Comparison of ENCODE assay signal across 9 mouse cellular contexts in the genomic region with DNA sequence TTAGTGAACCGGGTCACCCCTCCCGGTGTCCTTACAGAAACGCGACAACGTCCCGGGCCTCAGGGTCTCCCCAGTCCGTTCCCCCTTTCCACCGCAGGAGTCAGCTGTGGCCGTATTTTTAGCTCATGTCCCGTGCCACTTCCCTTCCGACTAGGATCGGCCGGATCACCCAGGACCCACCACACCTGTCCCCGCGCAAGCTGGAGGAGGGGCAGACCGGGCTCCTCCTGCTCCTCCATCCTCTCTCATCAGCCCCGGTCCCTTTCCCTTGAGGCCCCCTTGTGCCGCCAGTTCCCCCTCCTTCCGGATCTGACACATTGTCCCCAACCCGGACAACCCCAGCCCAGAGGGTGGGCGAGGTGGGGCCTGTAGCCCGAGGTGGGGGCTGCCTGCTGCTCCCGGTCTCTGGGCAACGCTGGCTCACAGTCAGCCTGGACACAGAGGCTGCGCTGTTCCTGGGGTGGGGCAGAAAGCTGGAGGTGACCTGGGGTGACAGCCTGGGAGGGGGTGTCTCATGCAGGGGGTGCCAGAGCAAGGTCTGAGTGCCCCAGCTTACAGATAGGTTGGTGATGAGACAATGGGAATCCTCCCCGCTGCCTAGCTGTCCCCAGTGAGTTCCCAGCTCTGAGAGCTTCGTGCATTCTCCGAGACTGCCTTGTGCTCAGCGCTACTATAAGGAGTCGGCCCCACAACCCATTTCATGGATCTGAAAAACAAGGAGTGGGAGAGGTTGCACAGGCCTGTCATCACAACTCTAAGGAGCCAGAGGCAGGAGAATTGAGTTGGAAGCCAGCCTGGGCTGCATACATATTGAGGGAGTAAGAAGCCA. TPM values are rescaled to one million over a fixed set of nuclear protein-coding genes. Genes with fewer than 3 reads are reported as not detected.
DNase-seq lines count a peak whose midpoint lies in the region; ATAC-seq and TF ChIP-seq lines count a peak whose summit lies in the region.
"Had no signal": no experiment of that assay in that cellular context is flagged by ENCODE, and none has a peak within 500 bp of the region (broad histone marks: within the 10 kb centered on the region; RNA-seq: fewer than 3 reads in every experiment).

No protein-coding gene starts in this region.

- H3K27ac ChIP-seq in lung, embryonic 15.5 days: no peak overlapping the region
- H3K27ac ChIP-seq in forebrain, embryonic 12.5 days: no peak overlapping the region
- H3K27ac ChIP-seq in limb, embryonic 10.5 days: 0 out of 2 replicates have a peak overlapping the region, but pooled peaks have one; percentile 9
- H3K27ac ChIP-seq in olfactory bulb, adult 2 months (ENCODE audit: insufficient read depth, low read depth, low read length): no peak overlapping the region

- DNase-seq in lung, adult 18-20 months: no peak
- DNase-seq in limb, embryonic 10.5 days (ENCODE audit: low spot score): no peak
- no peak for DNase-seq in left cerebral cortex, postnatal 4 days
- no peak for DNase-seq in gastrocnemius, postnatal 25 days
- DNase-seq in adrenal gland, adult 2 months: no peak

- TF ChIP-seq CTCF in olfactory bulb, adult 2 months (IDR thresholded peaks at IDR 0.05; ENCODE audit: insufficient read depth, low read depth, low read length): no peak

- H3K9me3 ChIP-seq in lung, embryonic 15.5 days: no peaks in the 10 kb centered on the region
- no peaks in the 10 kb centered on the region for H3K9me3 ChIP-seq in forebrain, embryonic 12.5 days
- H3K9me3 ChIP-seq in limb, embryonic 10.5 days (replicated peaks): no peaks in the 10 kb centered on the region

- peak; percentile 15; the same call in 1 of the 2 replicates for ATAC-seq in lung, embryonic 15.5 days (ENCODE audit: borderline replicate concordance, extremely low read depth, low FRiP score, low TSS enrichment)
- ATAC-seq in forebrain, embryonic 12.5 days (ENCODE audit: low FRiP score): peak; percentile 37

- no peaks in the 10 kb centered on the region for H3K36me3 ChIP-seq in lung, embryonic 15.5 days
- no peaks in the 10 kb centered on the region for H3K36me3 ChIP-seq in forebrain, embryonic 12.5 days (replicated peaks)
- H3K36me3 ChIP-seq in limb, embryonic 10.5 days: no peaks in the 10 kb centered on the region

- peaks cover 11% of the 10 kb centered on the region; the same call in 1 of the 2 replicates for H3K4me1 ChIP-seq in lung, embryonic 15.5 days
- peaks cover 29% of the 10 kb centered on the region for H3K4me1 ChIP-seq in forebrain, embryonic 12.5 days
- peaks cover 21% of the 10 kb centered on the region for H3K4me1 ChIP-seq in limb, embryonic 10.5 days
- peaks cover 18% of the 10 kb centered on the region for H3K4me1 ChIP-seq in olfactory bulb, adult 2 months (ENCODE audit: control insufficient read depth, insufficient read depth, low read length)

- 2% methylated on average over 30 of the region's 30 CpGs for WGBS in lung, embryonic 15.5 days
- 2% methylated on average over 29 of the region's 30 CpGs for WGBS in forebrain, embryonic 12.5 days
- WGBS in limb, embryonic 10.5 days: 2% methylated on average over 30 of the region's 30 CpGs
- 5% methylated on average over 30 of the region's 30 CpGs for WGBS in olfactory bulb, adult 2 months

- peak overlapping the region; percentile 51 for H3K4me2 ChIP-seq in lung, embryonic 15.5 days
- peak overlapping the region; percentile 47 for H3K4me2 ChIP-seq in forebrain, embryonic 12.5 days

- H3K27me3 ChIP-seq in lung, embryonic 15.5 days: peaks cover 86% of the 10 kb centered on the region
- H3K27me3 ChIP-seq in forebrain, embryonic 12.5 days: peaks cover 79% of the 10 kb centered on the region
- peaks cover 97% of the 10 kb centered on the region for H3K27me3 ChIP-seq in limb, embryonic 10.5 days (ENCODE audit: low read depth, poor library complexity, severe bottlenecking)

- TF ChIP-seq POLR2A in olfactory bulb, adult 2 months (IDR thresholded peaks at IDR 0.05; ENCODE audit: insufficient read depth, low read depth, low read length): no peak

- intact Hi-C loops in left cerebral cortex, postnatal 4 days (cut with DNase I): no loop called here

- H3K4me3 ChIP-seq in lung, embryonic 15.5 days: peak overlapping the region; percentile 15; the same call in 1 of the 2 replicates
- peak overlapping the region; percentile 28 for H3K4me3 ChIP-seq in forebrain, embryonic 12.5 days (replicated peaks)
- H3K4me3 ChIP-seq in limb, embryonic 10.5 days: peak overlapping the region; percentile 32
- H3K4me3 ChIP-seq in olfactory bulb, adult 2 months (ENCODE audit: insufficient read depth, low read depth, low read length): peak overlapping the region; percentile 25; the same call in 1 of the 2 replicates

- H3K9ac ChIP-seq in lung, embryonic 15.5 days: no peak overlapping the region
- peak overlapping the region; percentile 41; the same call in 1 of the 2 replicates for H3K9ac ChIP-seq in forebrain, embryonic 12.5 days

RNA-seq across cellular contexts. Expression of a gene that starts 8.9 kb away (rescaled TPM):
- 2.1 TPM in 2 replicates for polyA plus RNA-seq in lung, embryonic 15.5 days (2015; fragmentation: Nextera tagmentation; extraction: Ambion mirVana)
- polyA plus RNA-seq in forebrain, embryonic 12.5 days (2016; fragmentation: Nextera tagmentation; extraction: Ambion mirVana): 4.8 and 5.4 TPM in 2 replicates
- 0.88 and 1.0 TPM in 2 replicates for polyA plus RNA-seq in limb, embryonic 10.5 days (2016; fragmentation: Nextera tagmentation; extraction: Ambion mirVana)
- polyA plus RNA-seq in olfactory bulb, adult 2 months (2012; ENCODE audit: insufficient read depth, insufficient read length, low replicate concordance, missing spikeins): not detected in 2 replicates
- total RNA-seq in left cerebral cortex, postnatal 4 days (2021): 10 to 100 TPM; 91.1 to 95.7 TPM
- total RNA-seq in gastrocnemius, postnatal 25 days (2021): 1 to 10 TPM; 1.9 to 4.2 TPM
- 10 to 100 TPM in 1 of 2 experiments, 1 to 10 TPM in 1; 6.3 to 10.2 TPM for total RNA-seq in adrenal gland, adult 2 months (2021)
- polyA plus RNA-seq in adrenal gland, adult 2 months (2012; rRNA removed): 32.9 and 36.5 TPM in 2 replicates

RNA-seq across cellular contexts. Expression of a gene that starts 13.3 kb away (rescaled TPM):
- 15.3 and 18.3 TPM in 2 replicates for polyA plus RNA-seq in lung, embryonic 15.5 days (2015; fragmentation: Nextera tagmentation; extraction: Ambion mirVana)
- polyA plus RNA-seq in forebrain, embryonic 12.5 days (2016; fragmentation: Nextera tagmentation; extraction: Ambion mirVana): 7.5 TPM in 2 replicates
- polyA plus RNA-seq in limb, embryonic 10.5 days (2016; fragmentation: Nextera tagmentation; extraction: Ambion mirVana): 6.1 and 10.6 TPM in 2 replicates
- not detected in 2 replicates for polyA plus RNA-seq in olfactory bulb, adult 2 months (2012; ENCODE audit: insufficient read depth, insufficient read length, low replicate concordance, missing spikeins)
- 10 to 100 TPM; 11.1 TPM for total RNA-seq in left cerebral cortex, postnatal 4 days (2021)
- total RNA-seq in gastrocnemius, postnatal 25 days (2021): under 1 TPM; 0.64 to 0.78 TPM
- 1 to 10 TPM; 2.0 to 2.4 TPM for total RNA-seq in adrenal gland, adult 2 months (2021)
- polyA plus RNA-seq in adrenal gland, adult 2 months (2012; rRNA removed): 4.2 and 6.7 TPM in 2 replicates

RNA-seq across cellular contexts. Expression of a gene that starts 27.2 kb away (rescaled TPM):
- polyA plus RNA-seq in lung, embryonic 15.5 days (2015; fragmentation: Nextera tagmentation; extraction: Ambion mirVana): 0.55 TPM in 2 replicates
- polyA plus RNA-seq in forebrain, embryonic 12.5 days (2016; fragmentation: Nextera tagmentation; extraction: Ambion mirVana): 0.18 and 0.27 TPM in 2 replicates
- polyA plus RNA-seq in limb, embryonic 10.5 days (2016; fragmentation: Nextera tagmentation; extraction: Ambion mirVana): 0.23 TPM in 1 of 2 replicates, not detected in the other
- not detected in 2 replicates for polyA plus RNA-seq in olfactory bulb, adult 2 months (2012; ENCODE audit: insufficient read depth, insufficient read length, low replicate concordance, missing spikeins)
- total RNA-seq in left cerebral cortex, postnatal 4 days (2021): not detected
- 10 to 100 TPM; 13.4 to 24.9 TPM for total RNA-seq in gastrocnemius, postnatal 25 days (2021)
- 10 to 100 TPM; 23.9 to 45.5 TPM for total RNA-seq in adrenal gland, adult 2 months (2021)
- polyA plus RNA-seq in adrenal gland, adult 2 months (2012; rRNA removed): 134 and 212 TPM in 2 replicates
- total RNA-seq: layer of hippocampus, postnatal 10 days had no signal

RNA-seq across cellular contexts. Expression of a gene that starts 31.6 kb away (rescaled TPM):
- polyA plus RNA-seq in lung, embryonic 15.5 days (2015; fragmentation: Nextera tagmentation; extraction: Ambion mirVana): 0.95 and 1.2 TPM in 2 replicates
- 0.22 TPM in 1 of 2 replicates, not detected in the other for polyA plus RNA-seq in forebrain, embryonic 12.5 days (2016; fragmentation: Nextera tagmentation; extraction: Ambion mirVana)
- 0.21 and 0.36 TPM in 2 replicates for polyA plus RNA-seq in limb, embryonic 10.5 days (2016; fragmentation: Nextera tagmentation; extraction: Ambion mirVana)
- not detected in 2 replicates for polyA plus RNA-seq in olfactory bulb, adult 2 months (2012; ENCODE audit: insufficient read depth, insufficient read length, low replicate concordance, missing spikeins)
- 1 to 10 TPM; 1.2 to 1.9 TPM for total RNA-seq in left cerebral cortex, postnatal 4 days (2021)
- total RNA-seq in gastrocnemius, postnatal 25 days (2021): 10 to 100 TPM; 27.7 to 29.0 TPM
- total RNA-seq in adrenal gland, adult 2 months (2021): 10 to 100 TPM; 59.5 to 71.9 TPM
- 42.9 and 91.7 TPM in 2 replicates for polyA plus RNA-seq in adrenal gland, adult 2 months (2012; rRNA removed)

RNA-seq across cellular contexts. Expression of a gene that starts 34.7 kb away (rescaled TPM):
- polyA plus RNA-seq in lung, embryonic 15.5 days (2015; fragmentation: Nextera tagmentation; extraction: Ambion mirVana): 103 TPM in 2 replicates
- polyA plus RNA-seq in forebrain, embryonic 12.5 days (2016; fragmentation: Nextera tagmentation; extraction: Ambion mirVana): 54.5 and 57.3 TPM in 2 replicates
- 78.0 and 80.7 TPM in 2 replicates for polyA plus RNA-seq in limb, embryonic 10.5 days (2016; fragmentation: Nextera tagmentation; extraction: Ambion mirVana)
- not detected in 2 replicates for polyA plus RNA-seq in olfactory bulb, adult 2 months (2012; ENCODE audit: insufficient read depth, insufficient read length, low replicate concordance, missing spikeins)
- 10 to 100 TPM; 45.9 to 47.6 TPM for total RNA-seq in left cerebral cortex, postnatal 4 days (2021)
- 10 to 100 TPM; 20.3 to 21.7 TPM for total RNA-seq in gastrocnemius, postnatal 25 days (2021)
- 10 to 100 TPM; 51.8 to 55.3 TPM for total RNA-seq in adrenal gland, adult 2 months (2021)
- 70.5 and 71.0 TPM in 2 replicates for polyA plus RNA-seq in adrenal gland, adult 2 months (2012; rRNA removed)

Comparison
In these comparisons a context has a peak if more than half of its experiments do, and no peak if none do; other contexts are left out.
1. RNA of a gene that starts 27.2 kb away (polyA plus RNA-seq): 134 to 212 TPM in adrenal gland, adult 2 months; 0.55 TPM in lung, embryonic 15.5 days, 0.18 to 0.27 TPM in forebrain, embryonic 12.5 days, 0.23 TPM in limb, embryonic 10.5 days and not detected in olfactory bulb, adult 2 months; every median in the first group is over 10 times any median in the second.
2. Peak in every context shown above with its lines, with median percentiles within 50 percentile points of each other: H3K4me3 ChIP-seq.